Mouse (Mus musculus) heart, adult 9 months (tissue): ENCODE results near the gene Acsl5.
A peak's percentile ranks its signal among the peaks of the same experiment; 100 is the strongest.

Source experiments
- DNase-seq, 2 experiments: peaks; one replicate each; pipeline ENCODE4 v3.0.0; 2022; ENCODE audit warnings: low spot score in 2 of 2

Acsl5 gene

DNA sequence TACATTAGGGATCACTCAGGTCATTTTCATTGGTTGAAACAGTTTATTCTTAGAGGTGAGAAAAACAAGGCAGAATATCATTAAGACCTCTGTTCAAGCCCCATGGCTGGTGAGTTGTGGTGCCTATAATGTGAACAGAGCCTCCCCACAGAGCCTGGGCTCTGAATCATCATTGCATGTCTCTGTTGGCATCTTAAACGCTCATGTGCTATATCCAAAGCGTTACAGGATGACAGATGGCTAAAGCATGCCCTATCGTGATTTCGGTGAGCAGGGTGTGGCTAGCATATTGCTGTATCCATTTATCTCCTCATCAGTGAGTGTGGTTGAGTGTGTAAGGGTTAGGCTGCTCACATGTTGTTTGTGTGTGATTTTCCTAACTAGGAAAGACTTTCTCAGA, 75.8 kb downstream of the Acsl5 start:
- DNase-seq, result no peak

DNA sequence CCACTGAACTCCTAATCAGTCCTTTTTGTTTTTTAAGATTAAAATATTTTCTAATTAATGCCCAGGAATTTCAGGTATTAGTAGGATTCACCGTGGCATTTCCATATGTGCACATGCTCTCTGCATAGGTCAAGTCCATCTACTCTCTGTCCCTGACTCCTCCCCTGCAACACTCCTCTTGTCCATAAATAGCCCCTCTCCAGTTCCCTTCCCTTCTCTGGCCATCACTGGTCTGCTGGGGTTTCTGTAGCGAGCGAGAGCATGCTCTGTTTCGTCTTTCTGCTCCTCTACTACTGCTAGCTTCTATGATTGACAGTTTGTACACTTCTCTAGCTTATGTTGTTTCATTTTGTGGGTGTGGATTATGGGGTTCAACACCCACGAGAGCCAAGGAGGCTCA, 80.0 kb downstream of the Acsl5 start:
- no peak for DNase-seq

DNA sequence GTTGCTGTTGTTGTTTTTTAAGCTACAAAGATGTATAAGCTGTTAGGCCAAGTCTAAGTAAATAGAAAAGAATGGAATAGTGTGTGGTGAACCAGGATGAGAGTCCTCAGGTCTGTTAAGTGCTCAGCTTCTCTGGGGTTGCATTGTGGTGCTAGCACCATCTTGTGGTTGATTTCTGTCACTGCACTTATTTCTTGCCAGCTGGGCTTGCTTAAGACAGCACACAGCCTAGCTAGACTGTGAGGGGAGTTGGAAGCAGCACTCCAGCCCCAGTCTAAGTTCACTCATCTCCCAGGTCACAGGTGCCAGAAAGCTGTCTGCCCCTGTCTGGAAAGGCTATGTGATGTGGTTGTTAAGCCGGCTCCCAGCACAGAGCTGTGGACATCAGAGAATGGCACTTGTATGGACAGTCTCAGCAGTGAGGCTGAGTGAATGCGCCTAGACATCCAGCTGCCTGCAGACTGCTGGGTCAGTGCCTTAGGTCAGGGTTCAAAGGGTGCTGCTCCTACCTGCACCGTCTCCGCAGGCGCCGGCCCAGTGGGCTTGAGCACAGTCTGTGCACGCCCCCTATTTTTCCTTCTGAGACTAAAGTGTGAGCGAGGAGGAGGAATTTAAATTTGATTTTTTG, 81.0 kb downstream of the Acsl5 start:
- DNase-seq, result peak; percentile 39 to 70

DNA sequence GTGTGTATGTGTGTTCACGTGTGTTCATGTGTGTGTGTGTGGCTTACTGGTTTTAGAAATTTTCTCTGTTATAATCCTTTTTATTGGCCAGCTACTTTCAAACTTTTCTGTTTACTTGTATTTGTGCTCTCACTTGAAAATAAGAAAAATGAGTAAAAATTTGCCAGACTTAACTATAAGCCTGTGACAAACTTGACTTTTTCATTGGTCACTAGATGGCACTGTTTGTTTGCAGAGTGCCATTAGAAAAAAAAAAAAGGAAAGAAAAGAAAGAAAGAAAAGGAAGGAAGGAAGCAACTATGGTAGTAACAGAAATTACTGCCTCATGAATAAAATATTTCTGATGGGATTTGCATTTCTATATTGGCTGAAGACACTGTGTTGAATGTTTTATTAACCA, 84.1 kb downstream of the Acsl5 start:
- DNase-seq, result no peak

DNA sequence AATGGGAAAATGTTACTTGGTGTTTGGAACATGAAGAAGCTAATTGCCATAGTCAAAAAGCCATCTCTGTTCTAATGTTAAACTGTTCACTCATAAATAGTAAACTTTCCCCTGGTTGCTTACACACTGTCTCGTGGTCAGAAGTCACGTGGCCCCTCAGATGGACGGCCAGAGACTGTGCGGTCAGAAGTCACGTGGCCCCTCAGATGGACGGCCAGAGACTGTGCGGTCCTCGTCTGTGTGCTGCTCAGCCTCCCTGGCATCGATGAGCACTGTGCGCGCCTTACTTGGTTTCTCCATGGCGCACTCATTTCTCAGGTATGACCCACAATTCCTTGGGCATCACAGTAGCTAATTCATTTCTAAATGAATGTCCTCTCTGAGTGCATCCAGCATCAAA, 84.7 kb downstream of the Acsl5 start:
- no peak for DNase-seq

GRCm38 (mm10) chr19:55337066-55337465, 85.3 kb downstream of the Acsl5 start:
- DNase-seq, result no peak

DNA sequence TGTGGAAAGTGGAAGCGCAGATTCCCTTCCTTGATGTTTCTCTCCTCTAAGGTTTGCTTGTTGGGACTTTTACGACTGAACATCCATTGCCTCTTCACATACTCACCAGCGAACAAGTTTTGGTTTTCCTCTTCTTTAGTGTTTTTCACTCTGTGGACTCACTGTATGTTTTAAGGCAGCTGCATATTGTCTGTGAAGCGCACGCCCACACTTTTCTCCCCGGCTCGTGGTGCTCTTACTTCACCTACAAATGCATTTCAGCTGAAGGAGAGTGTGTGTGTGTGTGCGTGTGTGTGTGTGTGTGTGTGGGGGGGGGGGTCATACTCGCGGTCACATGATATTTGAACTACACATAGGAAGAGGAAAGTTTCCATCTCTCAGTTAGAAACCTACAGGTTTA, 85.9 kb downstream of the Acsl5 start:
- no peak for DNase-seq

DNA sequence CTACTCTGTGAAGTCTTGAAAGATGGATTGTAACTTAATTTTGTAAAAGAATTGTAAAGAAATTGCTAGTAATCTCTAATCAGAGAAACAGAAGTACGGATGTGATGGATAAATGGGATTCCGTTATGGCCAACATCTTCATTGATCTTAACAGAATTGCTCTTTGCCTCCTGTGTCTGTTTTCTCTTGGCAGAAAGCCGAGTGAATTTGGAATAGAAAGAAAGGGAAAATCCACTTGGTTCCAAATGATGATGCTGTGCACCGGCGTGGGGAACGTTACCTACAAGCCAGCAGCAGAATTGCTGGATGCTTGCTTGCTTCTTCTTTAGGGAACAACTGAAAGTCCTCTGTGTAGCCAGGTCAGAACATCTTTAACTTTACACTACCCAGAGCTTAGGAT, 88.8 kb downstream of the Acsl5 start:
- DNase-seq, result no peak

DNA sequence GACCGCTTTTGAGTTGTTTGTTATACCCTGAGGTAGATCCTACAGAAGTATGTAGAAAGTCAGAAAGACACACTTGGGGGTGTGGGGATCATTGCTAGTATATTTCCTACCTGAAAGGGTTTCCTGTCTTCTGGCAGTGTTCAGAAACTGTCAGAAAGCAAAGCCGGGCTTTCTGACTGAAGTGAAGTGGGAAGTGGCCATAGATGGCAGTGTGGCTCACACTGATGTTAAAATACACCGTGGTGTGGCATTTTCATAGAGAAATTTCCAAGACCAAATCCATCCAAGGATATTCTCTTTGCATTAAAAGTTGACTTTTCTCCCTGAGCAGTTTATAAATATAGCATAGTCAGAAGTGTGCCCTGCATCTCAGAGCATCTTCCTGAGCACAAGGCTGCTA, 89.6 kb downstream of the Acsl5 start:
- DNase-seq, result no peak

DNA sequence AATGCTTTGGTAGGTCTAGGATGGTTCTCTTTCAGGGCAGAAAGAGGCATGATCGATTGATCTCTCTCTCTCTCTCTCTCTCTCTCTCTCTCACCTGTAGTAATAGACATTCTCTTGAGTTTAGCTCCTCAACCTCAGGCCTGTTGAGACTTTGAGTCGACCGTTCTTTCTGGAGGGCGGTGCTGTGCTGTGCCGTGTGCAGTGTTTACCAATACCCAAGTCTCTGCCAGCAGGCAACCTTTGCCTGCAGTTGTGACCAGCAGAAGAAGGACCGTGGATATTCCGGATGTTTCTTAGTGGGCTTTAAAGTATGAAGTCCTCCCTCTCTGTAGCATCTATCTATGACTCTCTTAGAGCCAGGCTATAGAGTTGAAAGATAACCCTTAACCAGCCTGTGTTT, 90.7 kb downstream of the Acsl5 start:
- no peak for DNase-seq

- DNase-seq, result no peak
Measured at GRCm38 (mm10) chr19:55343274-55343673, 91.5 kb downstream of the Acsl5 start.
